15 mouse cellular contexts compared by ENCODE assay signal in genomic region chr19:10718251-10718775, GRCm38 (mm10). TPM values are rescaled to one million over a fixed set of nuclear protein-coding genes. Genes with fewer than 3 reads are reported as not detected.
A peak's percentile ranks its signal among the peaks of the same experiment; 100 is the strongest.
DNase-seq lines count a peak whose midpoint lies in the region; ATAC-seq lines count a peak whose summit lies in the region.
"Had no signal": no experiment of that assay in that cellular context is flagged by ENCODE, and none has a peak within 500 bp of the region (broad histone marks: within the 10 kb centered on the region; RNA-seq: fewer than 3 reads in every experiment).

No protein-coding gene starts in this region.

- no peaks in the 10 kb centered on the region for H3K9me3 ChIP-seq in kidney, embryonic 14.5 days (ENCODE audit: control insufficient read depth, low read length)
- no peaks in the 10 kb centered on the region for H3K9me3 ChIP-seq in neural tube, embryonic 15.5 days (replicated peaks)
- H3K9me3 ChIP-seq: embryonic facial prominence, embryonic 13.5 days; neural tube, embryonic 12.5 days had no signal

- H3K27ac ChIP-seq in kidney, embryonic 14.5 days (ENCODE audit: low read depth, low read length): no peak overlapping the region
- no peak overlapping the region for H3K27ac ChIP-seq in neural tube, embryonic 15.5 days (replicated peaks)
- H3K27ac ChIP-seq: embryonic facial prominence, embryonic 13.5 days; neural tube, embryonic 12.5 days had no signal

- peak; percentile 64 for DNase-seq in cerebellum, adult 9-10 months
- DNase-seq in cerebellum, adult 8-10 months: no peak
- peak; percentile 54 for DNase-seq in kidney, postnatal 10 days
- peak; percentile 31 for DNase-seq in adrenal gland, postnatal 25 days
- peak; percentile 47 for DNase-seq in lung, postnatal 14 days
- DNase-seq: layer of hippocampus, postnatal 36 days; midbrain, embryonic 14.5 days; thymus, adult 18-20 months had no signal

- no peak overlapping the region for H3K4me2 ChIP-seq in kidney, embryonic 14.5 days (replicated peaks; ENCODE audit: low read depth, low read length)
- no peak overlapping the region for H3K4me2 ChIP-seq in neural tube, embryonic 15.5 days
- H3K4me2 ChIP-seq: embryonic facial prominence, embryonic 13.5 days; neural tube, embryonic 12.5 days had no signal

- H3K4me3 ChIP-seq in kidney, embryonic 14.5 days (ENCODE audit: low read length): no peak overlapping the region
- no peak overlapping the region for H3K4me3 ChIP-seq in neural tube, embryonic 15.5 days (replicated peaks)
- H3K4me3 ChIP-seq: embryonic facial prominence, embryonic 13.5 days; neural tube, embryonic 12.5 days had no signal

- peaks cover 11% of the 10 kb centered on the region; the same call in 1 of the 2 replicates for H3K4me1 ChIP-seq in kidney, embryonic 14.5 days (ENCODE audit: control insufficient read depth, insufficient read depth, low read length)
- peaks cover 23% of the 10 kb centered on the region for H3K4me1 ChIP-seq in neural tube, embryonic 15.5 days

- WGBS in kidney, embryonic 14.5 days: 60% methylated on average over 7 of the region's 7 CpGs
- 78% methylated on average over 7 of the region's 7 CpGs for WGBS in neural tube, embryonic 15.5 days

- H3K36me3 ChIP-seq in kidney, embryonic 14.5 days (ENCODE audit: control insufficient read depth, insufficient read depth, low read length): peaks cover 7% of the 10 kb centered on the region; the same call in 1 of the 2 replicates
- peaks cover 9% of the 10 kb centered on the region for H3K36me3 ChIP-seq in neural tube, embryonic 15.5 days

- no peaks in the 10 kb centered on the region for H3K27me3 ChIP-seq in kidney, embryonic 14.5 days (ENCODE audit: control insufficient read depth, insufficient read depth, low read length)
- no peaks in the 10 kb centered on the region for H3K27me3 ChIP-seq in neural tube, embryonic 15.5 days (replicated peaks)
- H3K27me3 ChIP-seq: neural tube, embryonic 12.5 days had no signal

- no peak overlapping the region for H3K9ac ChIP-seq in kidney, embryonic 14.5 days (ENCODE audit: low read depth, low read length)
- H3K9ac ChIP-seq in neural tube, embryonic 15.5 days (replicated peaks): no peak overlapping the region
- H3K9ac ChIP-seq: embryonic facial prominence, embryonic 13.5 days; neural tube, embryonic 12.5 days had no signal

- no peak for ATAC-seq in kidney, embryonic 14.5 days (ENCODE audit: low FRiP score, low TSS enrichment)
- no peak for ATAC-seq in neural tube, embryonic 15.5 days (ENCODE audit: low FRiP score)
- ATAC-seq: intestine, postnatal 0 days had no signal

RNA-seq across cellular contexts. Expression of gene Cd5, which starts 20.5 kb away (rescaled TPM):
- 0.46 and 0.61 TPM in 2 replicates for polyA plus RNA-seq in kidney, embryonic 14.5 days (2014; fragmentation: Nextera tagmentation; extraction: Ambion mirVana)
- 0.12 TPM in 1 of 2 replicates, not detected in the other for total RNA-seq in adrenal gland, postnatal 25 days (2021)
- polyA plus RNA-seq in neural tube, embryonic 15.5 days (2015; fragmentation: Nextera tagmentation; extraction: Ambion mirVana): 0.08 and 1.3 TPM in 2 replicates
- total RNA-seq: layer of hippocampus, postnatal 36 days had no signal

RNA-seq across cellular contexts. Expression of gene Vps37c, which starts 29.8 kb away (rescaled TPM):
- 18.9 and 31.7 TPM in 2 replicates for polyA plus RNA-seq in kidney, embryonic 14.5 days (2014; fragmentation: Nextera tagmentation; extraction: Ambion mirVana)
- total RNA-seq in adrenal gland, postnatal 25 days (2021): 32.4 and 33.6 TPM in 2 replicates
- 28.7 and 30.3 TPM in 2 replicates for polyA plus RNA-seq in neural tube, embryonic 15.5 days (2015; fragmentation: Nextera tagmentation; extraction: Ambion mirVana)

RNA-seq across cellular contexts. Expression of gene Pga5, which starts 40.4 kb away (rescaled TPM):
- not detected in 2 replicates for polyA plus RNA-seq in kidney, embryonic 14.5 days (2014; fragmentation: Nextera tagmentation; extraction: Ambion mirVana)
- not detected in 2 replicates for total RNA-seq in adrenal gland, postnatal 25 days (2021)
- not detected in 2 replicates for polyA plus RNA-seq in neural tube, embryonic 15.5 days (2015; fragmentation: Nextera tagmentation; extraction: Ambion mirVana)
- total RNA-seq: hematopoietic stem cell, adult 5-6 weeks; layer of hippocampus, postnatal 36 days had no signal
- polyA plus RNA-seq: embryonic facial prominence, embryonic 13.5 days; forebrain, embryonic 11.5 days; midbrain, embryonic 14.5 days; neural tube, embryonic 12.5 days had no signal
